Mouse (Mus musculus) liver, postnatal 0 days (tissue): ENCODE results near the gene Usp43. TPM values are rescaled to one million over a fixed set of nuclear protein-coding genes. Genes with fewer than 3 reads are reported as not detected.

Source experiments
- ATAC-seq: fragments of 200-750 bp; cut with Nextera tagmentation; 2 replicates; pipeline ENCODE4 v1.8.0; 2017; ENCODE audit warnings: mild to moderate bottlenecking, moderate library complexity
- DNase-seq: peaks from one replicate; pipeline ENCODE4 v3.0.0-alpha.2; 2016
- H3K27ac ChIP-seq: fragments of 300-500 bp; sonication (generic); 2 replicates; pipeline ENCODE4 v1.5.1; 2014; ENCODE audit warnings: antibody characterized with exemption, moderate library complexity, mild to moderate bottlenecking, low read depth
- H3K27me3 ChIP-seq: fragments of 300-500 bp; sonication (generic); 2 replicates; pipeline ENCODE4 v1.6.1; 2014; ENCODE audit warnings: low read length, control low read depth, mixed read lengths; ENCODE audit not compliant: insufficient read depth
- H3K36me3 ChIP-seq: fragments of 300-500 bp; sonication (generic); replicated peaks from 2 replicates; pipeline ENCODE4 v1.6.1; 2014; ENCODE audit warnings: mild to moderate bottlenecking, control low read depth, low read length, moderate library complexity, mixed read lengths; ENCODE audit not compliant: insufficient read depth
- H3K4me1 ChIP-seq: fragments of 300-500 bp; sonication (generic); 2 replicates; pipeline ENCODE4 v1.6.1; 2014; ENCODE audit warnings: antibody characterized with exemption, mild to moderate bottlenecking, control low read depth; ENCODE audit not compliant: insufficient read depth
- H3K4me2 ChIP-seq: fragments of 300-500 bp; sonication (generic); 2 replicates; pipeline ENCODE4 v1.6.1; 2014; ENCODE audit warnings: low read depth, mild to moderate bottlenecking, low read length, moderate library complexity, mixed read lengths
- H3K4me3 ChIP-seq: fragments of 300-500 bp; sonication (generic); 2 replicates; pipeline ENCODE4 v1.5.1; 2014; ENCODE audit warnings: low read depth, low read length
- H3K9ac ChIP-seq: fragments of 300-500 bp; sonication (generic); replicated peaks from 2 replicates; pipeline ENCODE4 v1.6.1; 2014; ENCODE audit warnings: mild to moderate bottlenecking, moderate library complexity
- H3K9me3 ChIP-seq: fragments of 300-500 bp; sonication (generic); 2 replicates; pipeline ENCODE4 v1.6.1; 2016; ENCODE audit warnings: mild to moderate bottlenecking, control low read depth, low read length, mixed read lengths
- CTCF ChIP-seq: sonication (generic); IDR thresholded peaks from 2 replicates; pipeline ENCODE4 v1.5.1; 2016; ENCODE audit warnings: antibody characterized with exemption, low read depth
- EP300 ChIP-seq: IDR thresholded peaks from 2 replicates; pipeline ENCODE4 v1.6.1; 2016; ENCODE audit warnings: antibody characterized with exemption, low read depth, mild to moderate bottlenecking
- whole genome bisulfite sequencing: fragments of 180-500 bp; shearing (Covaris S2); extraction: QIAGEN DNeasy Blood & Tissue Kit; methylation state at CpG from one replicate; pipeline ENCODE4 v1.1.7; 2014; ENCODE audit not compliant: insufficient replicate concordance; 5-methylcytosine and 5-hydroxymethylcytosine counted together
- polyA plus RNA-seq: library from polyadenylated mRNA; unstranded; fragments of >200 nt; fragmentation: Nextera tagmentation; extraction: Ambion mirVana; gene quantifications from 2 replicates; pipeline ENCODE4 v1.2.1, GENCODE M21; 2015

Usp43 gene
- polyA plus RNA-seq, 1 experiment from 2014 or later: not detected

- H3K4me2 ChIP-seq: no peak overlapping the region
- H3K27me3 ChIP-seq: peaks cover 31% of the 10 kb centered on the region
- H3K9me3 ChIP-seq: no peaks in the 10 kb centered on the region
- no peak for ATAC-seq
- 62% methylated on average over 3 of the region's 3 CpGs for WGBS
- H3K4me3 ChIP-seq: no peak overlapping the region
- DNase-seq: no peak
- no peak overlapping the region for H3K27ac ChIP-seq
- no peak for TF ChIP-seq EP300
- no peak for TF ChIP-seq CTCF
- H3K4me1 ChIP-seq: peaks cover 8% of the 10 kb centered on the region
- no peak overlapping the region for H3K9ac ChIP-seq
- no peaks in the 10 kb centered on the region for H3K36me3 ChIP-seq
Observed at GRCm38 (mm10) chr11:67917126-67917525, 4.8 kb downstream of the Usp43 start.

GRCm38 (mm10) chr11:67911074-67911473 lies 10.9 kb downstream of the Usp43 start:
- Histone ChIP-seq H3K36me3 (no peaks in the 10 kb centered on the region), H3K4me3 (no peak overlapping the region), H3K9me3 (no peaks in the 10 kb centered on the region), H3K27ac (no peak overlapping the region), H3K9ac (no peak overlapping the region), H3K4me1 (no peaks in the 10 kb centered on the region), H3K4me2 (no peak overlapping the region), H3K27me3 (no peaks in the 10 kb centered on the region)
- TF ChIP-seq EP300: no peak
- no peak for TF ChIP-seq CTCF
- DNase-seq: no peak
- WGBS: 78% methylated on average over 5 of the region's 5 CpGs
- no peak for ATAC-seq

GRCm38 (mm10) chr11:67903756-67904155 lies 18.2 kb downstream of the Usp43 start:
- H3K36me3 ChIP-seq: no peaks in the 10 kb centered on the region
- no peaks in the 10 kb centered on the region for H3K4me1 ChIP-seq
- H3K9ac ChIP-seq: no peak overlapping the region
- no peak for ATAC-seq
- H3K4me3 ChIP-seq: no peak overlapping the region
- DNase-seq: no peak
- no peak overlapping the region for H3K27ac ChIP-seq
- TF ChIP-seq EP300: no peak
- no peak for TF ChIP-seq CTCF
- H3K27me3 ChIP-seq: no peaks in the 10 kb centered on the region
- no peak overlapping the region for H3K4me2 ChIP-seq
- WGBS: 84% methylated on average over 4 of the region's 4 CpGs
- no peaks in the 10 kb centered on the region for H3K9me3 ChIP-seq

- DNase-seq: peak; percentile 67
- H3K27me3 ChIP-seq: no peaks in the 10 kb centered on the region
- no peak overlapping the region for H3K4me2 ChIP-seq
- WGBS: 47% methylated on average over 8 of the region's 8 CpGs
- no peak overlapping the region for H3K4me3 ChIP-seq
- ATAC-seq: peak; percentile 72
- no peaks in the 10 kb centered on the region for H3K9me3 ChIP-seq
- H3K36me3 ChIP-seq: no peaks in the 10 kb centered on the region
- no peak for TF ChIP-seq EP300
- TF ChIP-seq CTCF: peak; percentile 83
- H3K9ac ChIP-seq: no peak overlapping the region
- H3K4me1 ChIP-seq: no peaks in the 10 kb centered on the region
- H3K27ac ChIP-seq: no peak overlapping the region
Observed at GRCm38 (mm10) chr11:67897064-67897560, 24.8 kb downstream of the Usp43 start.

- no peak for ATAC-seq
- H3K4me3 ChIP-seq: no peak overlapping the region
- no peak overlapping the region for H3K4me2 ChIP-seq
- TF ChIP-seq CTCF (no peak), EP300 (no peak)
- no peaks in the 10 kb centered on the region for H3K4me1 ChIP-seq
- no peaks in the 10 kb centered on the region for H3K27me3 ChIP-seq
- WGBS: 77% methylated on average over 7 of the region's 7 CpGs
- no peak overlapping the region for H3K27ac ChIP-seq
- H3K9me3 ChIP-seq: no peaks in the 10 kb centered on the region
- DNase-seq: no peak
- no peaks in the 10 kb centered on the region for H3K36me3 ChIP-seq
- H3K9ac ChIP-seq: no peak overlapping the region
Observed at GRCm38 (mm10) chr11:67895641-67896040, 26.3 kb downstream of the Usp43 start.

GRCm38 (mm10) chr11:67888521-67888920 lies 33.4 kb downstream of the Usp43 start:
- Histone ChIP-seq H3K27me3 (no peaks in the 10 kb centered on the region), H3K27ac (no peak overlapping the region), H3K36me3 (no peaks in the 10 kb centered on the region), H3K9ac (no peak overlapping the region), H3K4me1 (no peaks in the 10 kb centered on the region), H3K4me2 (no peak overlapping the region), H3K9me3 (0 out of 2 replicates have a peak, but pooled peaks cover 3% of the 10 kb centered on the region), H3K4me3 (no peak overlapping the region)
- no peak for DNase-seq
- TF ChIP-seq CTCF (no peak), EP300 (no peak)
- 66% methylated on average over 5 of the region's 5 CpGs for WGBS
- no peak for ATAC-seq

- Histone ChIP-seq H3K4me3 (no peak overlapping the region), H3K9me3 (0 out of 2 replicates have a peak, but pooled peaks cover 3% of the 10 kb centered on the region), H3K4me2 (no peak overlapping the region), H3K36me3 (no peaks in the 10 kb centered on the region), H3K9ac (no peak overlapping the region), H3K27me3 (no peaks in the 10 kb centered on the region), H3K4me1 (no peaks in the 10 kb centered on the region), H3K27ac (no peak overlapping the region)
- TF ChIP-seq CTCF: no peak
- no peak for TF ChIP-seq EP300
- no peak for DNase-seq
- ATAC-seq: no peak
- 88% methylated on average over 2 of the region's 2 CpGs for WGBS
Observed at GRCm38 (mm10) chr11:67885921-67886320, 36.0 kb downstream of the Usp43 start.
